Mouse (Mus musculus) neural tube, embryonic 11.5 days (tissue): ENCODE data around the gene Cacnb3. TPM values are rescaled to one million over a fixed set of nuclear protein-coding genes. Genes with fewer than 3 reads are reported as not detected.
A peak's percentile ranks its signal among the peaks of the same experiment; 100 is the strongest.

Experiments used
- ATAC-seq: fragments of 200-750 bp; cut with Nextera tagmentation; 2 replicates; pipeline ENCODE4 v1.8.0; 2017; ENCODE audit warnings: moderate number of reproducible peaks, mild to moderate bottlenecking, moderate TSS enrichment, moderate library complexity; ENCODE audit not compliant: insufficient read depth, low FRiP score, low TSS enrichment
- DNase-seq: peaks from one replicate; pipeline ENCODE4 v3.0.0-alpha.2; 2015; ENCODE audit warnings: low spot score
- H3K27ac ChIP-seq: fragments of 300-500 bp; sonication (generic); 2 replicates; pipeline ENCODE4 v1.5.1; 2014; ENCODE audit warnings: low read depth, mild to moderate bottlenecking, low read length
- H3K27me3 ChIP-seq: fragments of 300-500 bp; sonication (generic); 2 replicates; pipeline ENCODE4 v1.6.1; 2014; ENCODE audit warnings: mild to moderate bottlenecking, low read length, mixed read lengths; ENCODE audit not compliant: control insufficient read depth, insufficient read depth
- H3K36me3 ChIP-seq: fragments of 300-500 bp; sonication (generic); 2 replicates; pipeline ENCODE4 v1.6.1; 2014; ENCODE audit warnings: mild to moderate bottlenecking, low read length, moderate library complexity, mixed read lengths; ENCODE audit not compliant: control insufficient read depth, insufficient read depth
- H3K4me1 ChIP-seq: fragments of 300-500 bp; sonication (generic); 2 replicates; pipeline ENCODE4 v1.6.1; 2014; ENCODE audit warnings: low read length, mixed read lengths; ENCODE audit not compliant: control insufficient read depth, insufficient read depth
- H3K4me2 ChIP-seq: fragments of 300-500 bp; sonication (generic); 2 replicates; pipeline ENCODE4 v1.6.1; 2014; ENCODE audit warnings: low read depth, mild to moderate bottlenecking, moderate library complexity
- H3K4me3 ChIP-seq: fragments of 300-500 bp; sonication (generic); 2 replicates; pipeline ENCODE4 v1.5.1; 2014; ENCODE audit warnings: low read depth, low read length
- H3K9ac ChIP-seq: fragments of 300-500 bp; sonication (generic); 2 replicates; pipeline ENCODE4 v1.6.1; 2014; ENCODE audit warnings: mild to moderate bottlenecking, low read length
- H3K9me3 ChIP-seq: fragments of 300-500 bp; sonication (generic); 2 replicates; pipeline ENCODE4 v1.6.1; 2016; ENCODE audit warnings: low read length; ENCODE audit not compliant: control insufficient read depth
- WGBS: fragments of 180-500 bp; shearing (Covaris S2); extraction: QIAGEN DNeasy Blood & Tissue Kit; methylation state at CpG from one replicate; pipeline ENCODE4 v1.1.7; 2014; 5-methylcytosine and 5-hydroxymethylcytosine counted together
- polyA plus RNA-seq: library from polyadenylated mRNA; unstranded; fragments of >200 nt; fragmentation: Nextera tagmentation; extraction: Ambion mirVana; gene quantifications from 2 replicates; pipeline ENCODE4 v1.2.1, GENCODE M21; 2014

Gene Cacnb3
- polyA plus RNA-seq, 1 experiment from 2014 or later, result 58.4 TPM

GRCm38 (mm10) chr15:98681633-98682032, 51.0 kb downstream of the Cacnb3 start:
- no peaks in the 10 kb centered on the region for H3K9me3 ChIP-seq
- no peak overlapping the region for H3K9ac ChIP-seq
- H3K4me2 ChIP-seq, result no peak overlapping the region
- peaks cover 4% of the 10 kb centered on the region; the same call in 1 of the 2 replicates for H3K27me3 ChIP-seq
- DNase-seq, result no peak
- no peaks in the 10 kb centered on the region for H3K36me3 ChIP-seq
- no peak overlapping the region for H3K27ac ChIP-seq
- H3K4me3 ChIP-seq, result no peak overlapping the region
- WGBS, result 87% methylated on average over 7 of the region's 7 CpGs
- ATAC-seq, result no peak
- peaks cover 7% of the 10 kb centered on the region for H3K4me1 ChIP-seq

GRCm38 (mm10) chr15:98683177-98683576, 52.5 kb downstream of the Cacnb3 start:
- H3K4me1 ChIP-seq, result no peaks in the 10 kb centered on the region
- no peak overlapping the region for H3K4me2 ChIP-seq
- no peaks in the 10 kb centered on the region for H3K27me3 ChIP-seq
- DNase-seq (no peak), ATAC-seq (no peak)
- 77% methylated on average over 10 of the region's 10 CpGs for WGBS
- H3K36me3 ChIP-seq, result no peaks in the 10 kb centered on the region
- H3K27ac ChIP-seq, result no peak overlapping the region
- no peaks in the 10 kb centered on the region for H3K9me3 ChIP-seq
- no peak overlapping the region for H3K9ac ChIP-seq
- H3K4me3 ChIP-seq, result no peak overlapping the region

GRCm38 (mm10) chr15:98683746-98684145, 53.1 kb downstream of the Cacnb3 start:
- Histone ChIP-seq H3K4me2 (no peak overlapping the region), H3K36me3 (no peaks in the 10 kb centered on the region), H3K27me3 (no peaks in the 10 kb centered on the region), H3K4me1 (no peaks in the 10 kb centered on the region), H3K27ac (no peak overlapping the region), H3K9ac (no peak overlapping the region), H3K9me3 (no peaks in the 10 kb centered on the region), H3K4me3 (no peak overlapping the region)
- ATAC-seq, result no peak
- 100% methylated on average over 1 of the region's 1 CpGs for WGBS
- no peak for DNase-seq

- H3K36me3 ChIP-seq, result no peaks in the 10 kb centered on the region
- no peak for ATAC-seq
- no peak overlapping the region for H3K9ac ChIP-seq
- no peaks in the 10 kb centered on the region for H3K9me3 ChIP-seq
- WGBS, result 70% methylated on average over 3 of the region's 3 CpGs
- H3K4me2 ChIP-seq, result no peak overlapping the region
- no peak overlapping the region for H3K4me3 ChIP-seq
- no peak for DNase-seq
- H3K4me1 ChIP-seq, result peaks cover 2% of the 10 kb centered on the region
- H3K27ac ChIP-seq, result no peak overlapping the region
- no peaks in the 10 kb centered on the region for H3K27me3 ChIP-seq
Measured at GRCm38 (mm10) chr15:98685926-98686325, 55.3 kb downstream of the Cacnb3 start.

GRCm38 (mm10) chr15:98689682-98690081, 59.0 kb downstream of the Cacnb3 start:
- Histone ChIP-seq H3K36me3 (no peaks in the 10 kb centered on the region), H3K27ac (no peak overlapping the region), H3K27me3 (no peaks in the 10 kb centered on the region), H3K4me1 (peaks cover 13% of the 10 kb centered on the region), H3K4me2 (no peak overlapping the region), H3K9me3 (no peaks in the 10 kb centered on the region), H3K4me3 (no peak overlapping the region), H3K9ac (no peak overlapping the region)
- ATAC-seq, result no peak
- WGBS, result 79% methylated on average over 2 of the region's 2 CpGs
- DNase-seq, result no peak

GRCm38 (mm10) chr15:98691486-98692147, 61.0 kb downstream of the Cacnb3 start:
- no peak for ATAC-seq
- 15% methylated on average over 7 of the region's 7 CpGs for WGBS

GRCm38 (mm10) chr15:98692171-98692715, 61.6 kb downstream of the Cacnb3 start:
- no peak overlapping the region for H3K4me2 ChIP-seq
- no peak overlapping the region for H3K9ac ChIP-seq
- H3K27me3 ChIP-seq, result no peaks in the 10 kb centered on the region
- H3K27ac ChIP-seq, result no peak overlapping the region
- H3K36me3 ChIP-seq, result no peaks in the 10 kb centered on the region
- ATAC-seq (no peak), DNase-seq (no peak)
- 53% methylated on average over 11 of the region's 11 CpGs for WGBS
- H3K9me3 ChIP-seq, result no peaks in the 10 kb centered on the region
- H3K4me1 ChIP-seq, result peaks cover 13% of the 10 kb centered on the region
- H3K4me3 ChIP-seq, result no peak overlapping the region

More at GRCm38 (mm10) chr15:98691486-98692147, 61.0 kb downstream of the Cacnb3 start:
- Histone ChIP-seq H3K27ac (no peak overlapping the region), H3K9ac (peak overlapping the region; percentile 18; the same call in 1 of the 2 replicates), H3K4me1 (peaks cover 13% of the 10 kb centered on the region), H3K4me2 (no peak overlapping the region), H3K4me3 (no peak overlapping the region), H3K27me3 (no peaks in the 10 kb centered on the region), H3K36me3 (no peaks in the 10 kb centered on the region), H3K9me3 (no peaks in the 10 kb centered on the region)
- DNase-seq, result peak; percentile 53
